Mouse (Mus musculus) frontal cortex, postnatal 10 days (tissue): ENCODE measurements around the gene Gm10392.
A peak's percentile ranks its signal among the peaks of the same experiment; 100 is the strongest.
"Not testable (repeated sequence)": the region's sequence is repeated elsewhere in the genome, so short reads cannot be mapped to it uniquely, and the experiment has no call there.

Experiments
- DNase-seq, 2 experiments: peaks; one replicate each; pipeline ENCODE4 v3.0.0; 2022; ENCODE audit warnings: low spot score in 2 of 2, mixed read lengths in 1 of 2

The Gm10392 gene

GRCm38 (mm10) chr11:77519043-77519442 is at the start of gene Gm10392:
Gm10392 (minus strand) TSS chr11:77519198.
- DNase-seq = peak in 1 of 2 experiments; percentile 22

- DNase-seq = no peak
Observed at GRCm38 (mm10) chr11:77545261-77545660, 26.3 kb upstream of the Gm10392 start.

- DNase-seq = no peak
Observed at GRCm38 (mm10) chr11:77532202-77532846, 13.3 kb upstream of the Gm10392 start.

GRCm38 (mm10) chr11:77530862-77531261 is 11.9 kb upstream of the Gm10392 start:
- no peak for DNase-seq

GRCm38 (mm10) chr11:77529644-77530043 is 10.6 kb upstream of the Gm10392 start:
- no peak for DNase-seq

- DNase-seq = not testable (repeated sequence)
Observed at GRCm38 (mm10) chr11:77528420-77528819, 9.4 kb upstream of the Gm10392 start.

- no peak for DNase-seq
Observed at GRCm38 (mm10) chr11:77525804-77526486, 6.9 kb upstream of the Gm10392 start.

GRCm38 (mm10) chr11:77520601-77521529 is 1.9 kb upstream of the Gm10392 start:
- DNase-seq = peak; percentile 29 to 36

- DNase-seq = no peak
Observed at GRCm38 (mm10) chr11:77518051-77518798, 773 bp downstream of the Gm10392 start.

- no peak for DNase-seq
Observed at GRCm38 (mm10) chr11:77516553-77517425, 2.2 kb downstream of the Gm10392 start.

- DNase-seq = peak in 1 of 2 experiments; percentile 24
Observed at GRCm38 (mm10) chr11:77515637-77516552, 3.1 kb downstream of the Gm10392 start, which contains the start of gene Trp53i13. Trp53i13 (minus strand) TSS chr11:77515980.

- DNase-seq = peak; percentile 62 to 67
Observed at GRCm38 (mm10) chr11:77514832-77515636, 4.0 kb downstream of the Gm10392 start, which contains the start of gene Abhd15. Abhd15 (plus strand) TSS chr11:77515121.

- peak in 1 of 2 experiments; percentile 13 for DNase-seq
Observed at GRCm38 (mm10) chr11:77514281-77514831, 4.6 kb downstream of the Gm10392 start.

- no peak for DNase-seq
Observed at GRCm38 (mm10) chr11:77513811-77514170, 5.2 kb downstream of the Gm10392 start.

GRCm38 (mm10) chr11:77512891-77513810 is 5.8 kb downstream of the Gm10392 start:
- peak; percentile 59 to 70 for DNase-seq

GRCm38 (mm10) chr11:77511336-77511735 is 7.7 kb downstream of the Gm10392 start:
- no peak for DNase-seq
